Mouse (Mus musculus) G1E (cell line): ENCODE data around the gene Epb41l2. TPM values are rescaled to one million over a fixed set of nuclear protein-coding genes. Genes with fewer than 3 reads are reported as not detected.

Experiments
- ATAC-seq: 2 replicates; pipeline ENCODE4 v1.8.0; 2016; ENCODE audit warnings: mild to moderate bottlenecking; ENCODE audit not compliant: insufficient number of reproducible peaks, poor library complexity, low FRiP score, severe bottlenecking; ENCODE audit errors: extremely low read depth
- DNase-seq: peaks from one replicate; pipeline ENCODE4 v3.0.0; 2012; ENCODE audit warnings: low spot score
- H3K27me3 ChIP-seq: 2 replicates; pipeline ENCODE4 v1.6.1; 2012; ENCODE audit warnings: mild to moderate bottlenecking, low read length, inconsistent platforms; ENCODE audit not compliant: insufficient read depth
- H3K36me3 ChIP-seq: replicated peaks from 2 replicates; pipeline ENCODE3; 2012; ENCODE audit warnings: mild to moderate bottlenecking, inconsistent platforms
- H3K4me1 ChIP-seq: 2 replicates; pipeline ENCODE4 v1.6.1; 2012; ENCODE audit warnings: low read depth, low read length, inconsistent platforms, mixed read lengths; ENCODE audit not compliant: insufficient read depth
- H3K4me3 ChIP-seq: 2 replicates; pipeline ENCODE4 v1.5.1; 2012; ENCODE audit warnings: low read depth, mild to moderate bottlenecking, inconsistent platforms, low read length, moderate library complexity, mixed read lengths
- H3K9me3 ChIP-seq: replicated peaks from 2 replicates; pipeline ENCODE4 v1.6.1; 2012; ENCODE audit warnings: inconsistent platforms
- CTCF ChIP-seq: IDR thresholded peaks from 2 replicates; pipeline ENCODE4 v1.5.1; 2012; ENCODE audit warnings: low read depth, low read length, inconsistent platforms, mixed read lengths
- GATA1 ChIP-seq: IDR thresholded peaks from 2 replicates; pipeline ENCODE4 v1.6.1; 2012; ENCODE audit warnings: borderline replicate concordance, low read length, inconsistent platforms, mixed read lengths
- GATA2 ChIP-seq: IDR thresholded peaks from 2 replicates; pipeline ENCODE4 v1.6.1; 2012; ENCODE audit warnings: low read depth, low read length, inconsistent platforms, borderline replicate concordance
- POLR2AphosphoS5 ChIP-seq: IDR thresholded peaks from 2 replicates; pipeline ENCODE4 v1.6.1; 2012; ENCODE audit warnings: low read depth, low read length, inconsistent platforms; ENCODE audit not compliant: insufficient replicate concordance
- TAL1 ChIP-seq: conservative IDR thresholded peaks from 2 replicates; pipeline ENCODE4 v1.6.1; 2012; ENCODE audit warnings: low read depth, low read length, inconsistent platforms, mixed read lengths
- polyA plus RNA-seq: library from polyadenylated mRNA; stranded (reverse); fragments of >175 nt; gene quantifications from 2 replicates; pipeline ENCODE4 v1.2.3, GENCODE M21; 2012
- total RNA-seq, 2 experiments: library from RNA; stranded (forward) in 1 of 2; stranded (reverse) in 1 of 2; fragments of 200-1000 nt in 1 of 2; fragments of >200 nt in 1 of 2; fragmentation: Nextera tagmentation in 1 of 2; gene quantifications; 2 replicates each; pipeline ENCODE4 v1.2.3; 2014 to 2017

Epb41l2 gene
- total and polyA plus RNA-seq, 3 experiments = 0.71 TPM; not detected in 2

DNA sequence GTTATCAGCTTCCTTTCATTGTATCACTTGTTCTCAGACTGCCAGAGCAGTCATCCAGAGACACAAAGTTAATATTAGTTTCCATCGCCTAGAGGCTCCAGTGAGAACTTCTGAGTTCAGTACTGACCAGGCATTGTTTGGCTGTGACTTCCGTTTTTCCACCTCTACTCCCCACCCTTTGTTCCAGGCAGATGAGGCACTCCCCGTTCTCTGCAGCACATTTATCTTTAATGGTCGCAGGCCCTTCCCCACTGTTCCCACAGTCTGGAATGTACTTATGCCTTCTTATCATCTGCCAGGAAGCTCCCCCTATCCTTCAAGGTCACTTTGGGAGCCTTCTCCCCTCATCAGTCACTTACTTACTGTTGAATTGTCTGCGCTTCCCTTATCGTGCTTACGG is 67.9 kb downstream of the Epb41l2 start:
- H3K4me3 ChIP-seq = no peak overlapping the region
- H3K36me3 ChIP-seq = no peaks in the 10 kb centered on the region
- ATAC-seq = no peak
- no peaks in the 10 kb centered on the region for H3K4me1 ChIP-seq
- DNase-seq = no peak
- no peaks in the 10 kb centered on the region for H3K27me3 ChIP-seq
- no peaks in the 10 kb centered on the region for H3K9me3 ChIP-seq
- TF ChIP-seq GATA2 (no peak), POLR2AphosphoS5 (no peak), CTCF (no peak), TAL1 (no peak), GATA1 (no peak)

DNA sequence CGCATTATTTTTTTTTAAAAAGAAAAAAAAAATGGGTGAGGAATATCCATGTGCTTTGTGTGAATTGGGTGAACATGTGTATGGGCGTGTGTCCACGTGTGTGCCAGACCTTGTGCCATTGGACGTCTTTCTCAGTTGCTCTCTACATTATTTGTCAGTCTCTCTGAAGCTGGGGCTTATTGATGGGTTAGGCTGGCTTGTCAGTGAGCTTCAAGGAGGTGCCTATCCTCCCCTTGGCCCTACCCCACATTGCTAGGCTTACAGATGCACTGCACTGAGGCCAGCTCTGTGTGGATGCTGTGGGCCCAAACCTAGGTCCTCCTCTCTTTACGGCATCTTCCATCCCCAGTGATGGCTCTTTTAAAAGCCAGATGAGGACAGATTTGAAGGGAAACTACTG is 69.1 kb downstream of the Epb41l2 start:
- DNase-seq (no peak), ATAC-seq (no peak)
- TF ChIP-seq GATA2 (no peak), GATA1 (no peak), CTCF (no peak), POLR2AphosphoS5 (no peak), TAL1 (no peak)
- Histone ChIP-seq H3K36me3 (no peaks in the 10 kb centered on the region), H3K4me1 (no peaks in the 10 kb centered on the region), H3K27me3 (no peaks in the 10 kb centered on the region), H3K9me3 (no peaks in the 10 kb centered on the region), H3K4me3 (no peak overlapping the region)

DNA sequence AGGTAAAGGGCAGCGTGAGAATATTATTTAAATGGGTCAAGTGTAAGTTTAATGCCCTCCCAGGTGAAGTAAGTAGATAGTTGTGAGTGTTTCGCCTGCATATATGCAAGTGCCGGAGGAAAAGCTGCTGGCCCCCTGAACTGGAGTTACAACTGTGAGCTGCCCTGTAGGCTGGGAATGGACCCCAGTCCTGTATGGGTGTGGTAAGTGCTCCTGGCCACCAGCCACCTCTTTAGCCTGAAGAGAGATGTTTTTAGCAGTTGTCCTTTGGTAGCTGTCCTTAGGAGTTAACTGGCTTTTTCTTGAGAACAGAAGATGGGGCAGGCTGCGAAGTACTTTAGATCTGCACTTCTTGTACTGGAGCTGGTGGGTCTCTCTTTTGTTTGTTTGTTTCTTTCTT is 69.7 kb downstream of the Epb41l2 start:
- no peak for TF ChIP-seq POLR2AphosphoS5
- no peak for TF ChIP-seq CTCF
- TF ChIP-seq TAL1 = no peak
- no peak for TF ChIP-seq GATA1
- TF ChIP-seq GATA2 = no peak
- H3K4me1 ChIP-seq = no peaks in the 10 kb centered on the region
- no peaks in the 10 kb centered on the region for H3K36me3 ChIP-seq
- no peaks in the 10 kb centered on the region for H3K27me3 ChIP-seq
- no peak for ATAC-seq
- H3K9me3 ChIP-seq = no peaks in the 10 kb centered on the region
- no peak for DNase-seq
- no peak overlapping the region for H3K4me3 ChIP-seq

DNA sequence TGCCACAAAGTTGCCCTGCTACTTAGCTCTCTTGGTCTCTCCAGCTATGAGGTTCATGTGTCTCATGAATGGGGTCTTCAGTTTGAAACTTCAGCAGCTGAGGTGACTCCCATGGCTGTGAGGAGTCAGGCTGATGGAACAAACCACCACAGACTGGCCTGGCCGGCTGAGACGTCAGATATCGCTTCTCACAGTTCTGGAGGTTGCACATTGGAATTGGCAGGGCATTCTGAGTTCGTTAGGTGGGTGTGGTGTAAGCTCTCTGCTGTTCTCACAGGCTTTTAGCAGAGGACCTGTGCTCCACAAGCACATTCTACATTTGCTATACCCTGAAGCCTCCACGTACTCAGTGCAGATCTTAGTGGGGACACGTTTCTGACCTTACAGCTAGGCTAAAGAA is 71.3 kb downstream of the Epb41l2 start:
- DNase-seq (no peak), ATAC-seq (no peak)
- Histone ChIP-seq H3K36me3 (no peaks in the 10 kb centered on the region), H3K4me1 (no peaks in the 10 kb centered on the region), H3K27me3 (no peaks in the 10 kb centered on the region), H3K9me3 (no peaks in the 10 kb centered on the region), H3K4me3 (no peak overlapping the region)
- TF ChIP-seq GATA1 (no peak), GATA2 (no peak), POLR2AphosphoS5 (no peak), TAL1 (no peak), CTCF (no peak)

DNA sequence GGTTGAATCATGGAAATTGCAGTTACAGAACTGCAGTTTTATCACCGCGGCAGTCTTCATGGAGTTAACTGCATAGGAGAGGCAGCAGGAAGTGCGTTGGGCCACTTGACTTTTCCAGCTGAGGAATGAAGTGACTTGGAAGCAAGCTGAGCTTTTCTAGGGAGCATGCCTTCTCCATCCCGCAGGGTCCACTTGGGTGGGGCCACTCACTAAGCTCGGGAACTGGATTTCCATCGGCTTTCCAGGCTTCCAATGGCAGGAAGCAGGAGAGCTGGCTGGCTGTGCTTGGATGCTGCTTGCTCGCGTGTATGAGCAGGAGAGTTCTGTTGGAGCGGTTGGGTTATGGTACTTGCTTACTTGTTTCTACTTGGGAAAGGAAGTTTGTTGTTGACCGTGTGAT is 72.8 kb downstream of the Epb41l2 start:
- Histone ChIP-seq H3K36me3 (no peaks in the 10 kb centered on the region), H3K9me3 (no peaks in the 10 kb centered on the region), H3K4me1 (no peaks in the 10 kb centered on the region), H3K27me3 (no peaks in the 10 kb centered on the region), H3K4me3 (no peak overlapping the region)
- no peak for ATAC-seq
- DNase-seq = no peak
- TF ChIP-seq GATA2 (no peak), TAL1 (no peak), CTCF (no peak), GATA1 (no peak), POLR2AphosphoS5 (no peak)

DNA sequence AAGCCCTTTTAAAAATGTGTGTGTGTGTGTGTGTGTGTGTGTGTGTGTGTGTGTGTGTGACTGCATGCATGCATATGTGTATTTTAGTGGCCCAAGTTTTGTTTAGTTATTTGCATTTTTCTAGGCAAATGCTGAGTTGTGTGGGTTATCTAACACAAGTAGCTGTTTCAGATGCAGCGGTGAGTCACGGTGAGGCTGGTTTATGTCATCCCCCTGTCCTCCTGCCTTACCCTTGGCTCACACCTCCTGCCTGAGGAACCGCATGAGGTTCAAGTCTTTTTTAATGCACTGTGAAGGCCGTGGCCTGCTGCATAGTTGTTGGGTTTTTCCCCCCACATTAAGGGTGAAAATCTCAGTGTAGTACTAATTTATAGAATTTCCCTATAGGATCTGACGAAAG is 73.3 kb downstream of the Epb41l2 start:
- no peaks in the 10 kb centered on the region for H3K9me3 ChIP-seq
- H3K36me3 ChIP-seq = no peaks in the 10 kb centered on the region
- H3K4me1 ChIP-seq = no peaks in the 10 kb centered on the region
- no peak overlapping the region for H3K4me3 ChIP-seq
- TF ChIP-seq POLR2AphosphoS5 (no peak), TAL1 (no peak), GATA2 (no peak), GATA1 (no peak), CTCF (no peak)
- DNase-seq (no peak), ATAC-seq (no peak)
- no peaks in the 10 kb centered on the region for H3K27me3 ChIP-seq

DNA sequence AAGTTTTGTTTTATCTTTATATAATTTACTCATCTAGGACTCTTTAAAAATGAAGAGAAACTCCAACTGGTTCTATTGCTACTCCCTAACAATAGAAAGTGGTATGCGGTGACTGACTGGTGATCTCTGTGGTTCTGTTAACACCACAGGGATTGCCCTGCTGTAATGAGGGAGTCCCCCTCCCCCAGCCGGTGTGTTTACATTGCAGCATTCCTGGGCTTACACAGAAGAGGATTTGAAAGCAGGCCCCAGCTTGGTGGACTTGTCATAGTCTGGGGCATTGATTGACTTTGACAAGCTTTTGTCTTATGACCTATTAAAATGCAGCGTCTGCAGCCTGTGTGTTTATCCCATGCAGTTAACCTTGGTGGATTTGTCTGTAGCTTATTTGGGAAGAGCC is 73.9 kb downstream of the Epb41l2 start:
- Histone ChIP-seq H3K4me1 (no peaks in the 10 kb centered on the region), H3K36me3 (no peaks in the 10 kb centered on the region), H3K9me3 (no peaks in the 10 kb centered on the region), H3K4me3 (no peak overlapping the region), H3K27me3 (no peaks in the 10 kb centered on the region)
- DNase-seq = no peak
- TF ChIP-seq GATA1 (no peak), POLR2AphosphoS5 (no peak), TAL1 (no peak), CTCF (no peak), GATA2 (no peak)
- no peak for ATAC-seq
